Mouse (Mus musculus): ENCODE results near the gene Coro1a. TPM values are rescaled to one million over a fixed set of nuclear protein-coding genes. Genes with fewer than 3 reads are reported as not detected.

Coro1a gene
- 1,641 TPM for polyA plus RNA-seq (2017; shearing (Covaris generic))

GRCm38 (mm10) chr7:126707442-126708174 lies at the start of gene Coro1a:
Gene Coro1a, minus strand, starts transcription at chr7:126707787.

GRCm38 (mm10) chr7:126695631-126696207 lies 11.9 kb downstream of the Coro1a start, which contains the start of gene Slx1b:
Gene Slx1b, minus strand, starts transcription at chr7:126695784.

GRCm38 (mm10) chr7:126695210-126695611 lies 12.4 kb downstream of the Coro1a start, which contains the start of gene Bola2:
Gene Bola2, plus strand, starts transcription at chr7:126695401.

DNA sequence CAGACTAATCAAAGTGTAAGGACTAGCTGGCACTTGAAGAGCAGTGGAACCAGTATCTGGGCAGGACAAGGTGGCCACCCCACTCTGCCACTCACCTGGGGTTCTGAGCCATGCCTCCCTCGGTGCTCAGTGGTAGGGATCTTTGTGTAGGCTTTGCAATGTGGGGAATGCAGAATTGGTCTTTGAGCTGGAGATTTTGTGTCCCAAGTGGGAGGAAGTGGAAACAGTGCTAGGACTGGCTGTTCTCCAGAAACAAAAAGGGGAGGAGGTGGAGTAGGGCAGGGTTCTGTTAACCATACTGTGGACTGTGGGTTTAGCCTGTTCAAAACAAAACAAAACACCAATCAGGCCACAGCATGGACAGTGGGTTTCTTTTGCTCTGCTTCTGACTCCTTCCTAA lies 31.4 kb downstream of the Coro1a start, which contains the start of gene Sult1a1:
Gene Sult1a1 (minus strand): TSS at position 226 of the 400 bp plus-strand sequence.

Other genes starting within 250 kb of the Coro1a start
- gene Atp2a1, start 244.7 kb downstream of the Coro1a start, polyA plus RNA-seq (2017; shearing (Covaris generic)) = 0.39 TPM
- 58.6 TPM for gene Sh2b1, start 232.4 kb downstream of the Coro1a start, polyA plus RNA-seq (2017; shearing (Covaris generic))
- gene Tufm, start 220.4 kb downstream of the Coro1a start, polyA plus RNA-seq (2017; shearing (Covaris generic)) = 66.5 TPM
- 118 TPM for gene Atxn2l, start 204.3 kb downstream of the Coro1a start, polyA plus RNA-seq (2017; shearing (Covaris generic))
- 142 TPM for gene Eif3c, start 141.4 kb downstream of the Coro1a start, polyA plus RNA-seq (2017; shearing (Covaris generic))
- gene Apobr, start 122.8 kb downstream of the Coro1a start, polyA plus RNA-seq (2017; shearing (Covaris generic)) = 3.4 TPM
- gene Cln3, start 122.0 kb downstream of the Coro1a start, polyA plus RNA-seq (2017; shearing (Covaris generic)) = 83.6 TPM
- not detected for gene Il27, start 112.8 kb downstream of the Coro1a start, polyA plus RNA-seq (2017; shearing (Covaris generic))
- not detected for gene Nupr1, start 76.9 kb downstream of the Coro1a start, polyA plus RNA-seq (2017; shearing (Covaris generic))
- 62.4 TPM for gene Sgf29, start 58.5 kb downstream of the Coro1a start, polyA plus RNA-seq (2017; shearing (Covaris generic))
- gene Sult1a1, start 31.4 kb downstream of the Coro1a start, polyA plus RNA-seq (2017; shearing (Covaris generic)) = not detected
- gene Bola2, start 12.4 kb downstream of the Coro1a start, polyA plus RNA-seq (2017; shearing (Covaris generic)) = 70.2 TPM
- 2.2 TPM for gene Slx1b, start 12.0 kb downstream of the Coro1a start, polyA plus RNA-seq (2017; shearing (Covaris generic))
- 20.2 TPM for gene Mapk3, start 51.8 kb upstream of the Coro1a start, polyA plus RNA-seq (2017; shearing (Covaris generic))
- gene Gdpd3, start 58.5 kb upstream of the Coro1a start, polyA plus RNA-seq (2017; shearing (Covaris generic)) = not detected
- gene Ypel3, start 69.2 kb upstream of the Coro1a start, polyA plus RNA-seq (2017; shearing (Covaris generic)) = 370 TPM
- gene Tbx6, start 73.7 kb upstream of the Coro1a start, polyA plus RNA-seq (2017; shearing (Covaris generic)) = 2.2 TPM
- 384 TPM for gene Ppp4c, start 84.7 kb upstream of the Coro1a start, polyA plus RNA-seq (2017; shearing (Covaris generic))
- gene Fam57b, start 89.9 kb upstream of the Coro1a start, polyA plus RNA-seq (2017; shearing (Covaris generic)) = not detected
- not detected for gene 4930451I11Rik, start 123.9 kb upstream of the Coro1a start, polyA plus RNA-seq (2017; shearing (Covaris generic))
- gene Doc2a, start 139.6 kb upstream of the Coro1a start, polyA plus RNA-seq (2017; shearing (Covaris generic)) = not detected
- gene Hirip3, start 154.2 kb upstream of the Coro1a start, polyA plus RNA-seq (2017; shearing (Covaris generic)) = 8.3 TPM
- gene Ino80e, start 154.6 kb upstream of the Coro1a start, polyA plus RNA-seq (2017; shearing (Covaris generic)) = 51.8 TPM
- 35.6 TPM for gene Taok2, start 176.9 kb upstream of the Coro1a start, polyA plus RNA-seq (2017; shearing (Covaris generic))
- gene Tmem219, start 215.1 kb upstream of the Coro1a start, polyA plus RNA-seq (2017; shearing (Covaris generic)) = 28.4 TPM
- gene Kctd13, start 221.1 kb upstream of the Coro1a start, polyA plus RNA-seq (2017; shearing (Covaris generic)) = 41.2 TPM
- gene Asphd1, start 241.8 kb upstream of the Coro1a start, polyA plus RNA-seq (2017; shearing (Covaris generic)) = not detected
- 0.82 TPM for gene Sez6l2, start 242.8 kb upstream of the Coro1a start, polyA plus RNA-seq (2017; shearing (Covaris generic))